Mouse (Mus musculus) kidney, postnatal 14 days (tissue): ENCODE measurements around the gene Cdc42ep4.

Source experiments
- DNase-seq: peaks from one replicate; pipeline ENCODE4 v3.0.0; 2022; ENCODE audit warnings: mixed read lengths

Gene Cdc42ep4

DNA sequence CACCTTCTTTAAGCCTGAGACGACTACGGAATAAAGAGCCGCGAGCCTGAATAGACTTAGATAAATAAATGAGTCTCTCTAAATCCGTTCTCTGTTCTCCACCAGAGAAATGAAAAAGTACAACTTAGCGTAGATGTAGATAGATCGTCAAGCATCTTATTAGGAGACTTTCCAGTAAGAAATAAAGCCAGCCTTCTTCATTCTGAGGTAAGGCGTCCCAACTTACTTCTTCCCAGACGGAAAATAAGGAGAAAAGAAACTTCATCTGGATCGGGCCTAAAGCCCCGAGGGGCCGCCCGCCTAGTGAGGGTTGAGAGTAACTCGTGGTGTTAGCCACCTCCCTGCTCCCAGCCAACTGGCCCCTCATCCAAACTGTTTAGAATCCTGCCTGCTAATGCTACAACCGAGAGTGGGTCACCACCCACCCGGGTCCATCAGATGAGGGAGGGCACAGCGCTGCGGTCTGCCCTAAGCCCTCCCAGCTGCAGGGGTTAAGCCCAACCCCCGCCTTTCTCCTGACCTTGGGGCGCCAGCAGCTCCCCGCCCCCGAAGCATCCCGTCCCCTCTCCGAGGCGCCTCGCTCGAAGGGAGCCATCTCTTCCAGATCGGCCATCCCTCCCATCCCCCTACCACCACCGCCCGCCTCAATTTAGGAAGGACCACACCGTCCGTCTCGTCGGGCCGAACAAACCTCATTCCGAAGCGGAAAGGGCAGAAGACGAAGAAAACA lies 68.6 kb downstream of the Cdc42ep4 start:
- DNase-seq: peak; percentile 75

DNA sequence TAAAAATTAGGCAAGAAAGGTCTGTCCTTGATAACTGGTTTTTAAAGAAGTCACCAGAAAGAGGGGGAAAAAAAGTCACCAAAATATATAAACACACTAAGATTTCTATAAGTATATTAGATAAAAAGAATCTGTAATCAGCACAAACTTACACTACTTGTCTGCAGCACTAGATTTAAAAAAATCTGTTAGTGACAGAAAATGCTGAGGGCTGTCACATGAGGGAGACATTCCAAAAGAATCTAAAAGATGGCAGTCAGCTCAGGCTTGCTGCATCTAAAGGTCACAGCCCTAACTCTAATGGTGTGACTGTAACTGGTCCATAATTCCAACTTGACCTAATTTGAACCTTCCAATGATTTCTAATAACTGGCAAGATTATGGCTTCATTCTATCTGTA lies 69.7 kb downstream of the Cdc42ep4 start:
- DNase-seq: no peak

- no peak for DNase-seq
Observed at GRCm38 (mm10) chr11:113680954-113681353, 70.7 kb downstream of the Cdc42ep4 start.

- peak; percentile 32 for DNase-seq
Observed at GRCm38 (mm10) chr11:113678373-113678772, 73.3 kb downstream of the Cdc42ep4 start.

DNA sequence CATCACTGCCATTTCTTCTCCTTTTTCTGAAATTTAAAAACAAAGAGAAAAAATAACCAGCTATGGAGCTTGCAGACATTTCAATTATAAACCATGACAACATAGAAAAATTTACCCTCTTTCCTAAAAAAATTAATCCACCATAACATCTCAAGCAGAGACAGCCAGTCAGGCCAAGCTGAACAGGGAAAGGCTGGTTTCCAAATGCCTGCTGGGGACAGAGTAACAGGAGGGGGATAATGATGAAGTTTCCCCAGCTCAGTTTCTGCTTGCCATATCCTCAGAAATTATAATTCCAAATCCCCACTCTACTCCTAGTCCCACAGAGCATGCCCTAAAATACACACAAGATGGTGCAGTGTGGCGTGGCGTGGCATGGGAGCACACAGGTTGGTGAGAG lies 74.3 kb downstream of the Cdc42ep4 start:
- no peak for DNase-seq
